In the genomic region with DNA sequence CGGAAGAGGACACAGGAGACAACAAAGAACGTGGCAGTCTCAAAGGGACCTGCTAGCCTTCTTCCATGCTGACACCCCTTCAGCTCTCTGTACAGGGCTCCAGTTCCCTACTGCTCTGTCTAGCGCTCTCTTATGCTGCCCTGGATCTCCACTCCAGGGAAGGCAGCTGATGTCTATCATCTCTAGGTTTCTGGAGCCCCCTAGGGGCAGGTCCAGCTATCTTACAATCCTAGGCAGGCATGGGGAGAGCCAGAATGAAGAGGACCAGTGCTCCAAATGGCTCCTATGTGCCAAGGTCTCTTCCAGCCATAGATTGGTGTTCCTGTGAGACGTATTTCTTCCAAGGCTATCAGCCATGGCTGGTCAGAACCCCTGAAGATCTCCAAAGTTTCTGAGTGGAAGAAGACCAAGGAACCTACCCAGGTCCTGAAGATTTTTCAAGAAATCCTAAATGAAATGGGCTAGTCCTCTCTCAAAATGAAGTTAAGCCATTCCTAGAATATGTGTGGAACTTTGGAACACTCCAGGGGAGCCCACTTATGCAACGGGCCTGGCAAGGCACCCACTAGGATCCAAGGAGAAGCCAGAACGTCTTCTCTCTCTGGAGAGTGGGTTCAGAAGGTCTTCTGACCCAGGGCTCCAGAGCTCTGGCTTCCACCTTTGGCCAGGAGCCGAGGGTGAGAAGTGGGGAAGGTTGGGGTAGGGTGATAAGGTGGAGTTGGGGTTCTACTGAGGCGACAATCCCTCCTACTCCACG, we compare ENCODE assay signal across 12 mouse cellular contexts. TPM values are rescaled to one million over a fixed set of nuclear protein-coding genes. Genes with fewer than 3 reads are reported as not detected.
DNase-seq lines count a peak whose midpoint lies in the region; ATAC-seq and TF ChIP-seq lines count a peak whose summit lies in the region.
"Had no signal": no experiment of that assay in that cellular context is flagged by ENCODE, and none has a peak within 500 bp of the region (broad histone marks: within the 10 kb centered on the region; RNA-seq: fewer than 3 reads in every experiment).

No protein-coding gene starts in this region.

- H3K4me2 ChIP-seq in lung, embryonic 14.5 days, result no peak overlapping the region
- H3K4me2 ChIP-seq: forebrain, embryonic 12.5 days; hindbrain, embryonic 15.5 days; midbrain, embryonic 11.5 days had no signal

- H3K9ac ChIP-seq in lung, embryonic 14.5 days, result no peak overlapping the region
- H3K9ac ChIP-seq: forebrain, embryonic 12.5 days; hindbrain, embryonic 15.5 days had no signal

- H3K36me3 ChIP-seq in lung, embryonic 14.5 days (ENCODE audit: insufficient read depth), result no peaks in the 10 kb centered on the region

- no peak overlapping the region for H3K27ac ChIP-seq in lung, embryonic 14.5 days (ENCODE audit: low read depth)
- H3K27ac ChIP-seq: forebrain, embryonic 12.5 days; hindbrain, embryonic 15.5 days had no signal

- peak; percentile 59 for DNase-seq in adrenal gland, postnatal 10 days
- no peak for DNase-seq in adrenal gland, adult (ENCODE audit: inconsistent age in 2 of 2, low spot score in 1 of 2)
- DNase-seq in kidney, adult 11 months, result peak; percentile 26
- no peak for DNase-seq in kidney, postnatal 10 days
- DNase-seq in lung, embryonic 14.5 days, result peak; percentile 41
- DNase-seq in lung, postnatal 36 days, result no peak
- peak; percentile 40 to 73 for DNase-seq in kidney, postnatal 36 days
- DNase-seq in spleen, postnatal 14 days (ENCODE audit: low spot score in 2 of 2), result no peak
- DNase-seq: gastrocnemius, postnatal 14 days had no signal

- peak; percentile 26 for TF ChIP-seq CTCF in lung, embryonic 14.5 days (IDR thresholded peaks at IDR 0.05; ENCODE audit: low read depth)

- H3K27me3 ChIP-seq in lung, embryonic 14.5 days (ENCODE audit: insufficient read depth, low read length), result no peaks in the 10 kb centered on the region
- H3K27me3 ChIP-seq: forebrain, embryonic 12.5 days; hindbrain, embryonic 15.5 days had no signal

- no peaks in the 10 kb centered on the region for H3K9me3 ChIP-seq in lung, embryonic 14.5 days (ENCODE audit: low read depth, low read length)
- H3K9me3 ChIP-seq: forebrain, embryonic 12.5 days; hindbrain, embryonic 15.5 days had no signal

- H3K4me3 ChIP-seq in lung, embryonic 14.5 days (ENCODE audit: low read depth, low read length), result no peak overlapping the region
- H3K4me3 ChIP-seq: forebrain, embryonic 12.5 days; hindbrain, embryonic 15.5 days had no signal

- 78% methylated on average over 9 of the region's 9 CpGs for WGBS in lung, embryonic 14.5 days

- no peak for ATAC-seq in lung, embryonic 14.5 days (ENCODE audit: insufficient read depth)

- no peaks in the 10 kb centered on the region for H3K4me1 ChIP-seq in lung, embryonic 14.5 days (ENCODE audit: insufficient read depth)
- H3K4me1 ChIP-seq: forebrain, embryonic 12.5 days; hindbrain, embryonic 15.5 days had no signal

RNA-seq across cellular contexts. Expression of gene Ttc12, which starts 22.0 kb away (rescaled TPM):
- total RNA-seq in adrenal gland, postnatal 10 days (2021), result 1 to 10 TPM; 6.3 to 6.9 TPM
- 2.1 and 3.0 TPM in 2 replicates for polyA plus RNA-seq in lung, embryonic 14.5 days (2014; fragmentation: Nextera tagmentation; extraction: Ambion mirVana)

Comparison
In these comparisons a context has a peak if more than half of its experiments do, and no peak if none do; other contexts are left out.
1. DNase-seq: peak in adrenal gland, postnatal 10 days (single experiment), kidney, adult 11 months (single experiment), lung, embryonic 14.5 days (single experiment) and kidney, postnatal 36 days (2 of 2); none in adrenal gland, adult (0 of 2), kidney, postnatal 10 days (single experiment), lung, postnatal 36 days (single experiment) and spleen, postnatal 14 days (0 of 2).